Mouse (Mus musculus) intestine, postnatal 0 days (tissue): Measurements from ENCODE around the gene Zdhhc18. TPM values are rescaled to one million over a fixed set of nuclear protein-coding genes. Genes with fewer than 3 reads are reported as not detected.
A peak's percentile ranks its signal among the peaks of the same experiment; 100 is the strongest.

Experiments
- ATAC-seq: fragments of 200-750 bp; cut with Nextera tagmentation; 2 replicates; pipeline ENCODE4 v1.8.0; 2017; ENCODE audit warnings: mild to moderate bottlenecking, moderate TSS enrichment, moderate library complexity
- H3K27ac ChIP-seq: fragments of 300-500 bp; sonication (generic); 2 replicates; pipeline ENCODE4 v1.5.1; 2014; ENCODE audit warnings: mild to moderate bottlenecking, low read depth, low read length, moderate library complexity
- H3K27me3 ChIP-seq: fragments of 300-500 bp; sonication (generic); replicated peaks from 2 replicates; pipeline ENCODE4 v1.6.1; 2014; ENCODE audit warnings: low read length, mixed read lengths; ENCODE audit not compliant: control insufficient read depth, insufficient read depth
- H3K36me3 ChIP-seq: fragments of 300-500 bp; sonication (generic); 2 replicates; pipeline ENCODE4 v1.6.1; 2014; ENCODE audit warnings: mild to moderate bottlenecking, moderate library complexity; ENCODE audit not compliant: control insufficient read depth, insufficient read depth
- H3K4me1 ChIP-seq: fragments of 300-500 bp; sonication (generic); replicated peaks from 2 replicates; pipeline ENCODE4 v1.6.1; 2014; ENCODE audit warnings: antibody characterized with exemption, low read length, mixed read lengths; ENCODE audit not compliant: control insufficient read depth, insufficient read depth
- H3K4me2 ChIP-seq: fragments of 300-500 bp; sonication (generic); replicated peaks from 2 replicates; pipeline ENCODE4 v1.6.1; 2014; ENCODE audit warnings: low read depth, mild to moderate bottlenecking, moderate library complexity
- H3K4me3 ChIP-seq: fragments of 300-500 bp; sonication (generic); 2 replicates; pipeline ENCODE4 v1.5.1; 2014; ENCODE audit warnings: low read depth, low read length
- H3K9ac ChIP-seq: fragments of 300-500 bp; sonication (generic); 2 replicates; pipeline ENCODE4 v1.6.1; 2014; ENCODE audit warnings: mild to moderate bottlenecking, low read depth, low read length
- H3K9me3 ChIP-seq: fragments of 300-500 bp; sonication (generic); 2 replicates; pipeline ENCODE4 v1.6.1; 2016; ENCODE audit warnings: mixed run types; ENCODE audit not compliant: control insufficient read depth
- CTCF ChIP-seq: sonication (generic); IDR thresholded peaks from 2 replicates; pipeline ENCODE4 v1.5.1; 2016; ENCODE audit warnings: low read depth, mild to moderate bottlenecking, control low read depth, antibody characterized with exemption, moderate library complexity
- WGBS: fragments of 180-500 bp; shearing (Covaris S2); extraction: QIAGEN DNeasy Blood & Tissue Kit; methylation state at CpG from one replicate; pipeline ENCODE4 v1.1.7; 2014; 5-methylcytosine and 5-hydroxymethylcytosine counted together
- polyA plus RNA-seq: library from polyadenylated mRNA; unstranded; fragments of >200 nt; fragmentation: Nextera tagmentation; extraction: Ambion mirVana; gene quantifications from 2 replicates; pipeline ENCODE4 v1.2.1, GENCODE M21; 2015

Zdhhc18 gene
- polyA plus RNA-seq, 1 experiment from 2014 or later, result 2.3 TPM

GRCm38 (mm10) chr4:133633332-133634042 is 16.5 kb downstream of the Zdhhc18 start:
- H3K36me3 ChIP-seq, result no peaks in the 10 kb centered on the region
- TF ChIP-seq CTCF, result peak; percentile 80
- peak overlapping the region; percentile 31; the same call in 1 of the 2 replicates for H3K27ac ChIP-seq
- H3K4me3 ChIP-seq, result peak overlapping the region; percentile 68
- H3K9ac ChIP-seq, result peak overlapping the region; percentile 82
- no peaks in the 10 kb centered on the region for H3K27me3 ChIP-seq
- H3K9me3 ChIP-seq, result no peaks in the 10 kb centered on the region
- 6% methylated on average over 43 of the region's 47 CpGs for WGBS
- H3K4me2 ChIP-seq, result peak overlapping the region; percentile 93
- no peaks in the 10 kb centered on the region for H3K4me1 ChIP-seq
- peak; percentile 80 for ATAC-seq

- WGBS, result 3% methylated on average over 67 of the region's 69 CpGs
- Histone ChIP-seq H3K36me3 (no peaks in the 10 kb centered on the region), H3K4me1 (no peaks in the 10 kb centered on the region), H3K27ac (peak overlapping the region; percentile 31; the same call in 1 of the 2 replicates), H3K9me3 (no peaks in the 10 kb centered on the region), H3K9ac (peak overlapping the region; percentile 82), H3K4me3 (peak overlapping the region; percentile 68), H3K27me3 (no peaks in the 10 kb centered on the region), H3K4me2 (peak overlapping the region; percentile 93)
- no peak for TF ChIP-seq CTCF
- peak; percentile 59 for ATAC-seq
These were observed 17.2 kb downstream of the Zdhhc18 start for GRCm38 (mm10) chr4:133632483-133633327.

- H3K9me3 ChIP-seq, result no peaks in the 10 kb centered on the region
- H3K9ac ChIP-seq, result peak overlapping the region; percentile 82
- no peaks in the 10 kb centered on the region for H3K27me3 ChIP-seq
- H3K4me3 ChIP-seq, result peak overlapping the region; percentile 68
- H3K27ac ChIP-seq, result no peak overlapping the region
- H3K4me1 ChIP-seq, result no peaks in the 10 kb centered on the region
- peaks cover under 1% of the 10 kb centered on the region; the same call in 1 of the 2 replicates for H3K36me3 ChIP-seq
- H3K4me2 ChIP-seq, result peak overlapping the region; percentile 93
- WGBS, result 56% methylated on average over 9 of the region's 9 CpGs
- ATAC-seq, result no peak
- TF ChIP-seq CTCF, result no peak
These were observed 18.1 kb downstream of the Zdhhc18 start for GRCm38 (mm10) chr4:133631769-133632411.

GRCm38 (mm10) chr4:133631071-133631768 is 18.7 kb downstream of the Zdhhc18 start:
- Histone ChIP-seq H3K9ac (no peak overlapping the region), H3K27ac (no peak overlapping the region), H3K4me2 (peak overlapping the region; percentile 93), H3K9me3 (no peaks in the 10 kb centered on the region), H3K36me3 (peaks cover 7% of the 10 kb centered on the region; the same call in 1 of the 2 replicates), H3K4me1 (no peaks in the 10 kb centered on the region), H3K4me3 (no peak overlapping the region), H3K27me3 (no peaks in the 10 kb centered on the region)
- 73% methylated on average over 14 of the region's 14 CpGs for WGBS
- TF ChIP-seq CTCF, result no peak
- no peak for ATAC-seq

- no peak overlapping the region for H3K4me3 ChIP-seq
- no peaks in the 10 kb centered on the region for H3K4me1 ChIP-seq
- peaks cover 15% of the 10 kb centered on the region; the same call in 1 of the 2 replicates for H3K36me3 ChIP-seq
- no peak for ATAC-seq
- WGBS, result 92% methylated on average over 8 of the region's 8 CpGs
- H3K27ac ChIP-seq, result no peak overlapping the region
- TF ChIP-seq CTCF, result no peak
- H3K4me2 ChIP-seq, result peak overlapping the region; percentile 93; the same call in 1 of the 2 replicates
- H3K27me3 ChIP-seq, result no peaks in the 10 kb centered on the region
- H3K9me3 ChIP-seq, result no peaks in the 10 kb centered on the region
- H3K9ac ChIP-seq, result no peak overlapping the region
These were observed 19.5 kb downstream of the Zdhhc18 start for GRCm38 (mm10) chr4:133630326-133630920.
